Mouse (Mus musculus) heart, embryonic 14.5 days (tissue): ENCODE results near the gene A730061H03Rik. TPM values are rescaled to one million over a fixed set of nuclear protein-coding genes. Genes with fewer than 3 reads are reported as not detected.
A peak's percentile ranks its signal among the peaks of the same experiment; 100 is the strongest.

ENCODE experiments used
- ATAC-seq: fragments of 200-750 bp; cut with Nextera tagmentation; 2 replicates; pipeline ENCODE4 v1.8.0; 2017; ENCODE audit warnings: low read depth, moderate TSS enrichment; ENCODE audit not compliant: insufficient number of reproducible peaks, insufficient read depth, low FRiP score
- H3K27ac ChIP-seq, 2 experiments: fragments of 200-500 bp in 1 of 2; fragments of 300-500 bp in 1 of 2; sonication (generic) in 1 of 2; replicated peaks in 1 of 2; 2 replicates each; pipeline ENCODE4 v1.5.1; 2012 to 2014; ENCODE audit warnings: low read depth in 2 of 2, low read length in 2 of 2, control low read depth in 1 of 2, mild to moderate bottlenecking in 1 of 2, mixed read lengths in 1 of 2; ENCODE audit not compliant: control insufficient read depth in 1 of 2, insufficient read depth in 1 of 2
- H3K27me3 ChIP-seq: fragments of 300-500 bp; sonication (generic); 2 replicates; pipeline ENCODE4 v1.6.1; 2014; ENCODE audit warnings: mild to moderate bottlenecking, low read length, control low read depth; ENCODE audit not compliant: control insufficient read depth, insufficient read depth
- H3K36me3 ChIP-seq: fragments of 300-500 bp; sonication (generic); 2 replicates; pipeline ENCODE4 v1.6.1; 2014; ENCODE audit warnings: mild to moderate bottlenecking, control low read depth, low read length, mixed read lengths; ENCODE audit not compliant: control insufficient read depth, insufficient read depth
- H3K4me1 ChIP-seq, 2 experiments: fragments of 200-500 bp in 1 of 2; fragments of 300-500 bp in 1 of 2; sonication (generic) in 1 of 2; 2 replicates each; pipeline ENCODE4 v1.6.1; 2012 to 2014; ENCODE audit warnings: low read length in 2 of 2, control low read depth in 1 of 2, mixed read lengths in 1 of 2; ENCODE audit not compliant: control insufficient read depth in 2 of 2, insufficient read depth in 2 of 2
- H3K4me2 ChIP-seq: fragments of 300-500 bp; sonication (generic); 2 replicates; pipeline ENCODE4 v1.6.1; 2014; ENCODE audit warnings: mild to moderate bottlenecking, low read length
- H3K4me3 ChIP-seq, 2 experiments: fragments of 200-500 bp in 1 of 2; fragments of 300-500 bp in 1 of 2; sonication (generic) in 1 of 2; 2 replicates each; pipeline ENCODE4 v1.5.1; 2012 to 2014; ENCODE audit warnings: low read length in 2 of 2, mild to moderate bottlenecking in 2 of 2, control low read depth in 1 of 2, low read depth in 1 of 2, moderate library complexity in 1 of 2; ENCODE audit not compliant: control insufficient read depth in 1 of 2, insufficient read depth in 1 of 2
- H3K9ac ChIP-seq: fragments of 300-500 bp; sonication (generic); 2 replicates; pipeline ENCODE4 v1.6.1; 2014; ENCODE audit warnings: mild to moderate bottlenecking, low read length
- H3K9me3 ChIP-seq: fragments of 300-500 bp; sonication (generic); 2 replicates; pipeline ENCODE4 v1.6.1; 2016; ENCODE audit warnings: low read length, control low read depth; ENCODE audit not compliant: control insufficient read depth
- WGBS: fragments of 180-500 bp; shearing (Covaris S2); extraction: QIAGEN DNeasy Blood & Tissue Kit; methylation state at CpG from one replicate; pipeline ENCODE4 v1.1.7; 2014; 5-methylcytosine and 5-hydroxymethylcytosine counted together
- polyA plus RNA-seq: library from polyadenylated mRNA; unstranded; fragments of >200 nt; fragmentation: Nextera tagmentation; extraction: Ambion mirVana; gene quantifications from 2 replicates; pipeline ENCODE4 v1.2.1, GENCODE M21; 2014

The A730061H03Rik gene
- polyA plus RNA-seq, 1 experiment from 2014 or later: not detected

GRCm38 (mm10) chr14:55589271-55589670, 29.1 kb upstream of the A730061H03Rik start:
- H3K4me2 ChIP-seq: no peak overlapping the region
- H3K4me3 ChIP-seq: no peak overlapping the region
- no peaks in the 10 kb centered on the region for H3K9me3 ChIP-seq
- H3K27ac ChIP-seq: no peak overlapping the region
- peaks cover 10 to 30% of the 10 kb centered on the region in 2 experiments for H3K4me1 ChIP-seq
- ATAC-seq: no peak
- H3K36me3 ChIP-seq: peaks cover 33% of the 10 kb centered on the region
- WGBS: 94% methylated on average over 5 of the region's 5 CpGs
- no peaks in the 10 kb centered on the region for H3K27me3 ChIP-seq
- no peak overlapping the region for H3K9ac ChIP-seq

DNA sequence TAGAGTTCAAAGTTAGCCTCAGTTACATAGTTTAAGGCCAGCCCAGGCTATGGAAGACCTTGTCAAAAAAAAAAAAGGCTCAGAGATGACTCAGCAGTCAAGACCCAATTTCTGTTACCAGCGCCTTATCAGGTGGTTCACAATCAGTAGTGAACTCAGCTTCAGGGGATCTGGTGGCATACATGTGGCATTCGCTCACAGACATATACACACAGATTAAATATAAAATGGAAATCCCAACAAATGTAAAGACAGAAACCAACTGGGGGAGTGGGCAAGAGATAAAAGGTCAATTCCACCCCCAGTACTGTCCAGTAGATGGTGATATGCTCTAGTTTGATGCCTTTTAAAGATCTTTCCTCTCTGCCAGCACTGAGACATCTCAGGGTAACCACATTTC, 25.9 kb upstream of the A730061H03Rik start:
- no peaks in the 10 kb centered on the region for H3K27me3 ChIP-seq
- H3K4me1 ChIP-seq: peaks cover 5 to 19% of the 10 kb centered on the region in 2 experiments
- peaks cover 35% of the 10 kb centered on the region for H3K36me3 ChIP-seq
- no peak overlapping the region for H3K4me2 ChIP-seq
- no peak overlapping the region for H3K9ac ChIP-seq
- H3K4me3 ChIP-seq: no peak overlapping the region
- WGBS: 75% methylated on average over 2 of the region's 2 CpGs
- H3K9me3 ChIP-seq: no peaks in the 10 kb centered on the region
- H3K27ac ChIP-seq: no peak overlapping the region
- no peak for ATAC-seq

DNA sequence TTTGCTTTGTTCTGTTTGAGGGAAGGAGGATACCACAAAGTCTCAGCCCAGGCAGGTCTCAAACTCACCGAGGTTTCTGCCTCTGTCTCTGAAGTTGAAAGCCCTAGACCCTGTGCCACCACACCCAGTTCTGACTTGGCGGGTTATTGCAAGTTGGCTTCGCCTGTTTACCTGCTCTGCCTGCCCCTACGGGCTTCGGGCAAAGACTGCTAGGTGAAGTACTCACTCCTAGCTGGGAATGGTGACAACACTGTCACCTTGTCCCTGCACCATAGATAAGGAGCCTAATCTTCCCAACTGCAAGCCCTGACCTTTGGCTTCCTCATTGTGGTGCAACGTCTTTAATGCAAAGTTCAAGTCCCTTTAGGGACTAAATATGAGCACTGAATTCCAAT, 25.4 kb upstream of the A730061H03Rik start:
- Histone ChIP-seq H3K9me3 (no peaks in the 10 kb centered on the region), H3K27me3 (no peaks in the 10 kb centered on the region), H3K27ac (peak overlapping the region; percentile 0 to 77; a peak in 2 of 4 replicates), H3K4me3 (peak overlapping the region in 1 of 2 experiments; percentile 63; a peak in 2 of 4 replicates), H3K4me2 (peak overlapping the region; percentile 88), H3K4me1 (peaks cover 5 to 19% of the 10 kb centered on the region in 2 experiments), H3K9ac (peak overlapping the region; percentile 79), H3K36me3 (peaks cover 41% of the 10 kb centered on the region)
- 49% methylated on average over 6 of the region's 6 CpGs for WGBS
- no peak for ATAC-seq

DNA sequence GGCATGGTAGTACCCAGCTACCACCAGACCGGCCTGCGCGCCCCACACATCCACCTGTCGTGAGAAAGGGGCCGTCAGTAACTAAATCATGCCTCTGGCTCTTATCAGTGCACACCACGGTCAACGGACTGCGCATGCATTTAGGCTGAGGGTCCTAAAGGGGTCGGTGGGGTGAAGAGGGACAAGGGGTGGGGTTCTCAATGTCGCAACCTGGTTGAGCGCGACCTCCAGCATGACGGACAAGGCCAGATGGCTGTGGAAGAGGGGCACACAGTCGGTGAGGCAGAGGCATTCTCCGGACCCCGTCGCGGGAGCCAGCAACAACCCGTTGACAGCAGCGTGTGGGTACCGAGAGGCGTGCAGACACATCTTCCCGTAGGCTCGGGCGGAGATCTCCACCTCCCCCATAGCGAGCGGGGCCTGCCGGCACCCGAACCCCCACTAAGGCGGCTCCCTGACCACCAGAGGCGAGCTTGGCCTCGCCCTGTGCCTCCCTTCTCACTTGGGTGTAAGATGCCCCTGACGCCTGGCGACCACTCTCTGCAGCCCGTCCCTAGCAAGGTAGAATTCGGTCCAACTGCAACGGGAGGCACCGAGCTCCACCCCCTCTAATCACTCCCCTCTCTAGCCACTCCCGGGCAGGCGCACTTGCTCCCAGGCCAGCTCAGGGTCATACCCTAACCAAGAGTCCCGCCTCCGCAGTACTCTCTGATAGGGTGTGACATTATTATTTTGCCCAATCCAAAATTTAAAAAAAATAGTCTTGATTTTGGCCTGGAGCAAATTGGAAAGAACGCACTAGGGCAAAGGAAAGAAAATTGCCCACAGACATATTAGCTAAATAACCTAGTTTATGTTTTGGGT, 24.7 kb upstream of the A730061H03Rik start, which contains the start of gene Emc9:
Gene Emc9, minus strand, starts transcription at position 601 of the 864 bp plus-strand sequence.
- Histone ChIP-seq H3K27ac (peak within 1 kb of the TSS; percentile 56 to 77), H3K36me3 (peaks cover 47% of the 10 kb centered on the region)
- ATAC-seq: peak; percentile 78

DNA sequence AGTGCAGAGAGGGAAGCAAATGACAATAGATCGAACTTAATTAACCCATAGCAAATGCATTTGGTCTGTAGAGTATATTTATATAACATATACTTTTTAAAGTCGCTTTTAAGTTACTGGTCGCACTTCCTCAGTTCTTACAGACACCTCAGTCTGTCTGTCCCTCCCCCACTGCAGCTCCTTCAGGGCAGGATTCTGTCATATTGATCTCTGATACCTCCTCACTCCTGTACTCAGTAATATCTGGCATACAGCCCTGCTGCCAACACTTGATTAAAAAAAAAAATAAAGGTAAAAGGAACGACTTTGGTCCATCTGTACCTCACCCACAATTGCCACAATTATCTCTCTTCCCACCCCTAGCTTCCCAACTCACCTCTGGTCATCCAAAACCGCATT, 24.1 kb upstream of the A730061H03Rik start:
- Histone ChIP-seq H3K4me1 (peaks cover 3 to 17% of the 10 kb centered on the region in 2 experiments; a peak in 3 of 4 replicates), H3K27ac (peak overlapping the region in 1 of 2 experiments; percentile 77; a peak in 2 of 4 replicates), H3K27me3 (no peaks in the 10 kb centered on the region), H3K36me3 (peaks cover 49% of the 10 kb centered on the region), H3K9ac (peak overlapping the region; percentile 79), H3K9me3 (no peaks in the 10 kb centered on the region), H3K4me3 (peak overlapping the region; percentile 63), H3K4me2 (peak overlapping the region; percentile 88)
- WGBS: 37% methylated on average over 5 of the region's 5 CpGs
- no peak for ATAC-seq

More for the DNA sequence above, 24.7 kb upstream of the A730061H03Rik start, which contains the start of gene Emc9:
- H3K4me2 ChIP-seq: peak within 1 kb of the TSS; percentile 88
- 3% methylated on average over 43 of the region's 43 CpGs for WGBS
- H3K4me3 ChIP-seq: peak within 1 kb of the TSS; percentile 63
- H3K9ac ChIP-seq: peak within 1 kb of the TSS; percentile 79
- H3K9me3 ChIP-seq: no peaks in the 10 kb centered on the region
- H3K4me1 ChIP-seq: peaks cover 5 to 14% of the 10 kb centered on the region in 2 experiments
- H3K27me3 ChIP-seq: no peaks in the 10 kb centered on the region

- no peak for ATAC-seq
- WGBS: 74% methylated on average over 9 of the region's 9 CpGs
Observed at GRCm38 (mm10) chr14:55581981-55582681, 21.9 kb upstream of the A730061H03Rik start.

GRCm38 (mm10) chr14:55580731-55581130, 20.5 kb upstream of the A730061H03Rik start:
- no peak overlapping the region for H3K27ac ChIP-seq
- H3K4me2 ChIP-seq: no peak overlapping the region
- no peaks in the 10 kb centered on the region for H3K9me3 ChIP-seq
- ATAC-seq: no peak
- H3K4me1 ChIP-seq: peaks cover 12 to 36% of the 10 kb centered on the region in 2 experiments; a peak in 3 of 4 replicates
- H3K4me3 ChIP-seq: no peak overlapping the region
- H3K36me3 ChIP-seq: peaks cover 26% of the 10 kb centered on the region
- WGBS: 93% methylated on average over 16 of the region's 16 CpGs
- no peak overlapping the region for H3K9ac ChIP-seq
- no peaks in the 10 kb centered on the region for H3K27me3 ChIP-seq

More at GRCm38 (mm10) chr14:55581981-55582681, 21.9 kb upstream of the A730061H03Rik start:
- H3K27ac ChIP-seq: no peak overlapping the region
- no peak overlapping the region for H3K4me3 ChIP-seq
- no peaks in the 10 kb centered on the region for H3K27me3 ChIP-seq
- H3K4me2 ChIP-seq: no peak overlapping the region
- H3K4me1 ChIP-seq: peaks cover 3 to 28% of the 10 kb centered on the region in 2 experiments; a peak in 3 of 4 replicates
- peaks cover 28% of the 10 kb centered on the region for H3K36me3 ChIP-seq
- H3K9me3 ChIP-seq: no peaks in the 10 kb centered on the region
- H3K9ac ChIP-seq: no peak overlapping the region
